Mouse (Mus musculus) liver, adult 2 months (tissue): ENCODE measurements around the gene Nob1. TPM values are rescaled to one million over a fixed set of nuclear protein-coding genes. Genes with fewer than 3 reads are reported as not detected.

ENCODE experiments used
- DNase-seq: peaks from one replicate; pipeline ENCODE4 v3.0.0-alpha.2; 2011; ENCODE audit warnings: low read depth, low spot score; ENCODE audit errors: extremely low read depth
- H3K27ac ChIP-seq: fragments of 200-500 bp; replicated peaks from 2 replicates; pipeline ENCODE4 v1.5.1; 2012; ENCODE audit warnings: low read depth, mild to moderate bottlenecking, control low read depth, inconsistent platforms, low read length; ENCODE audit not compliant: insufficient read depth
- H3K27me3 ChIP-seq: fragments of 200-500 bp; 2 replicates; pipeline ENCODE4 v1.6.1; 2012; ENCODE audit warnings: mild to moderate bottlenecking, moderate library complexity, low read length, inconsistent platforms; ENCODE audit not compliant: control insufficient read depth, insufficient read depth
- H3K36me3 ChIP-seq: fragments of 200-500 bp; 2 replicates; pipeline ENCODE4 v1.6.1; 2012; ENCODE audit warnings: low read length, inconsistent platforms; ENCODE audit not compliant: control insufficient read depth, insufficient read depth
- H3K4me1 ChIP-seq: fragments of 200-500 bp; 2 replicates; pipeline ENCODE4 v1.6.1; 2011; ENCODE audit warnings: low read length; ENCODE audit not compliant: control insufficient read depth, insufficient read depth
- H3K4me3 ChIP-seq: fragments of 200-500 bp; 2 replicates; pipeline ENCODE4 v1.5.1; 2011; ENCODE audit warnings: low read depth, mild to moderate bottlenecking, control low read depth, low read length, moderate library complexity; ENCODE audit not compliant: insufficient read depth
- H3K79me2 ChIP-seq: fragments of 200-500 bp; 2 replicates; pipeline ENCODE4 v1.6.1; 2012; ENCODE audit warnings: inconsistent platforms, mild to moderate bottlenecking, low read length, moderate library complexity; ENCODE audit not compliant: control insufficient read depth, insufficient read depth
- H3K9ac ChIP-seq: fragments of 200-500 bp; 2 replicates; pipeline ENCODE4 v1.6.1; 2012; ENCODE audit warnings: low read depth, mild to moderate bottlenecking, control low read depth, inconsistent platforms, low read length
- CTCF ChIP-seq: fragments of 200-500 bp; IDR thresholded peaks from 2 replicates; pipeline ENCODE4 v1.5.1; 2011; ENCODE audit warnings: low read depth, low read length, control low read depth
- POLR2A ChIP-seq: fragments of 200-500 bp; IDR thresholded peaks from 2 replicates; pipeline ENCODE4 v1.6.1; 2011; ENCODE audit warnings: low read length, control low read depth; ENCODE audit not compliant: insufficient read depth; ENCODE audit errors: extremely low read depth
- WGBS: fragments of 180-500 bp; shearing (Covaris S2); methylation state at CpG from one replicate; pipeline ENCODE4 v1.1.7; 2018; 5-methylcytosine and 5-hydroxymethylcytosine counted together
- polyA plus RNA-seq: library from polyadenylated mRNA; depleted of rRNA; stranded (reverse); fragments of >200 nt; gene quantifications from 2 replicates; pipeline ENCODE4 v1.2.3, GENCODE M21; 2012
- total RNA-seq: library from RNA; depleted of rRNA; stranded (reverse); fragments of >200 nt; gene quantifications from 2 replicates; pipeline ENCODE4 v1.2.3, GENCODE M21; 2014

Gene Nob1
- total and polyA plus RNA-seq, 2 experiments, result 2.4 to 14.3 TPM

DNA sequence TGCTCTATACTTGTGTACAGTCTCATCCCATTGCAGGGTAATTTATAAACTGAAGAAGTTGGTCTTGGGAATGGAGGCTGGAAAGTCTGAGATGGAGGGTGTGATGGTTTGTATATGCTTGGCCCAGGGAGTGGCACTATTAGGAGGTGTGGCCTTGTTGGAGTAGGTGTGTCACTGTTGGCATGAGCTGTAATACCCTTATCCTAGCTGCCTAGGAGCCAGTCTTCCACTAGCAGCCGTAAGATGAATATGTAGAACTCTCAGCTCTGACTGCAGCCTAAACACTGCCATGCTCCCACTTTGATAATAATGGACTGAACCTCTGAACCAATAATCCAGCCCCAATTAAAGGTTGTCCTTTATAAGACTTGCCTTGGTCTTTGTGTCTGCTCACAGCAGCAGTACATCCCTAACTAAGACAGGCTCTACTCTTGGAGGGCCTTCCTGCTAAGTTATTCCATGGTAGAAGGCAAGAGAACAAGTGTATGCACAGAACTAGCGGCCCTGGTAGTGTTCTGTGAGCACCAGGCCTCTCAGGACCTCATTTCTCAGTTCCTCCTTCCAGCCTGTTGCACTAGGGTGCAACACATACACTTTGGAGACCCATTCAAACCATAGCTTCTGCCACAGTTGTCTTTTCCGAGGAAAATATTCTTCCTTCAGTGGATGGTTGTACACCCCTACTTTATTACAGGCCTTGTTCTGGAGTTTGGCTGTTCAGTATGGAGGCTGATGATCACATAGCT, 15.2 kb upstream of the Nob1 start:
- WGBS, result 95% methylated on average over 3 of the region's 3 CpGs
- Histone ChIP-seq H3K9ac (no peak overlapping the region), H3K79me2 (peaks cover 19% of the 10 kb centered on the region; the same call in 1 of the 2 replicates), H3K4me1 (peaks cover 5% of the 10 kb centered on the region; the same call in 1 of the 2 replicates), H3K27me3 (no peaks in the 10 kb centered on the region), H3K4me3 (no peak overlapping the region), H3K27ac (no peak overlapping the region), H3K36me3 (no peaks in the 10 kb centered on the region)
- DNase-seq, result no peak
- TF ChIP-seq CTCF, result no peak
- no peak for TF ChIP-seq POLR2A

DNA sequence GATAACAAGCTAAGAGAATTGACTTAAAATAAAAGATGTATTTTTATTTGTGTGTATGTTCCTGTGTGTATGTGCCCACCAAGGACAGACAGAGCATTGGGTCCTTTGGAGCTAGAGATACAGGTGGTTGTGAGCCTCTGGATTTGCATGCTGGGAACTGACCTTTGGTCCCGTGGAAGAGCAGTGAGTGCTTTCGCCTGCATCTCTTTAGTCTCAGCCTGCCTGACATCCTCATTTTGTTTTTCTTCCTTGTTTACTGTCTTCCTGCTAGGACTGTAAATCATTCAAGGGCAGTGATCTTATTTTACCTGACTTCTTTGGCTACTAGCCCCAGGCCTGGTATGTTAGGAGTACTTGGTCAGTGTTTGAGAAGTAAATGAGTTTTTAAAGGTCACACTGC, 12.9 kb upstream of the Nob1 start:
- H3K79me2 ChIP-seq, result peaks cover 16% of the 10 kb centered on the region; the same call in 1 of the 2 replicates
- no peak overlapping the region for H3K27ac ChIP-seq
- WGBS, result 17% methylated on average over 2 of the region's 2 CpGs
- peak; percentile 53 for DNase-seq
- no peak overlapping the region for H3K4me3 ChIP-seq
- no peaks in the 10 kb centered on the region for H3K27me3 ChIP-seq
- peaks cover 5% of the 10 kb centered on the region; the same call in 1 of the 2 replicates for H3K4me1 ChIP-seq
- no peak overlapping the region for H3K9ac ChIP-seq
- TF ChIP-seq POLR2A, result no peak
- no peak for TF ChIP-seq CTCF
- no peaks in the 10 kb centered on the region for H3K36me3 ChIP-seq

DNA sequence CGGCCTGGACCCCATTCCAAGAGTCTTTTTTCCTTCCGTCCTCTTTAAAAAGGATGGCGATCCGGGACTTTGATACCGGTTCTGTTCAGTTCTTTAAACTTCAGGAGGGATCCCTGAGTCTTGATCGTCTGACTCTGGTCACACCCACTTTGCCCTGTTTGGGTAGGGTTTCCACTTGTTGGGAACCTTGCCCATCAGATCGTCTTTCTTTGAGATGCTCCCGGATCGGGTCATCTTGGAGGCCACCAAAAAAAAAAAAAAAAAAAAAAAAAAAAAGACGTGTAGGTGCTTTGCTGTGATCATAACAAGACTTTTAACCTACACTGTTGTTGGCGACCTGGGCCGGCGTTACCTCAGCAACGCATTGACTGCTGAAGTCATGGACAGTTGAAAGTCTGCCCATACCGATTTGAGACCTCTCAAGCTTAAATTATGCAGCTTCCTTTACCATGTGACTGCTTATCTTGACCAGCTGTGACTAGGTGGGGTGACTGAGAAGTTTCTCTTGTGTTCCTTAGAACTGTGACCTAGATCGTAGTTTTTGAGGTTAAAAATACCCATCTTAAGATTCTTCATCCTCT, 12.1 kb upstream of the Nob1 start:
- Histone ChIP-seq H3K9ac (peak overlapping the region; percentile 100), H3K27ac (peak overlapping the region; percentile 84), H3K79me2 (peaks cover 14% of the 10 kb centered on the region; the same call in 1 of the 2 replicates), H3K27me3 (no peaks in the 10 kb centered on the region), H3K4me1 (peaks cover 5% of the 10 kb centered on the region; the same call in 1 of the 2 replicates), H3K36me3 (no peaks in the 10 kb centered on the region), H3K4me3 (peak overlapping the region; percentile 93)
- WGBS, result 3% methylated on average over 16 of the region's 16 CpGs
- no peak for TF ChIP-seq POLR2A
- TF ChIP-seq CTCF, result no peak
- peak; percentile 64 for DNase-seq

DNA sequence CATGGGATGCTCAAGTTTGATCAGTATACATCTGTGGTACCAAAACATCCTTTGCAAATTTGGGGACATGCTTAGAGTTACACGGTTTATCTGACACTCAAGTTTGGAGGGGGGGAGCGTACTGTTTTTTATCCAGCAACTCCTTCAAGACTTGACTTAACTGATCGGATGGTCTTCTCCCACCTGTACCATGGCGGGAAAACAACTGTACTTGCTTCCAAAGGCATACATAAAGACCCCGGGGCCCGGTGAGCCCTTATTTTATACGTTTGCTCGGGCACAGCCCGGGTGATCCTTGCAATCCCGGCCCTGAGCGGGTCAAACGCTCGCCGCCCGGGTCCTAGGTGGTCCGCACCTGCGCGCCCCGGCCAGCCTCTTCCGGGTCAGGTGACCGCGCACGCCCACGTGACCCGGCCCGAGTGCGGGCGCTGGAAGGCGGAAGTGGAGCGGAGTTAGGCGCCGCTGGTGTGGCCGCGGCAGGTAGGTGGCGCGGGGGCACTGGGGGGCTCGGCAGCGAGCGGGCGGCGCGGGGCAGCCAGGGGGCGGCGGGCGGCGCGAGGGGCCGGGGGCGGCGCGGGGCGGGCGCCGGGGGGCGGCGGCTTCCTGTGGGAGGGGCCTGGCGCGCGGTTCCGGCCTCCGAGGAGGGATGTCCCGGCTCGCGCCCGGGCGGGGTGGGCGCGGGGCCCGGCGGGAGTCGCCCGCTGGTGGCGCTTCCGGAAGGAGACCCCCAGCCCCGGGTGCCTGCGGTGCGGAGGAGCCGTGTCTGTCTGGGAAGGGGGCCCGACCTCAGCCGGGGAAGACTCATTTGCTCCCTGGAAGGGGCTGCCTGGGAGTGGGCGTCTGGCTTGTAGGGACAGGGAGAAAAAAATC, 11.3 kb upstream of the Nob1 start, which contains the start of gene Wwp2:
Wwp2 (plus strand) TSS at position 404 of the 870 bp plus-strand sequence.
- H3K36me3 ChIP-seq, result no peaks in the 10 kb centered on the region
- no peaks in the 10 kb centered on the region for H3K27me3 ChIP-seq
- peak within 1 kb of the TSS; percentile 93 for H3K4me3 ChIP-seq
- peak within 1 kb of the TSS; percentile 100 for H3K9ac ChIP-seq
- H3K27ac ChIP-seq, result peak within 1 kb of the TSS; percentile 97
- H3K4me1 ChIP-seq, result peaks cover 5% of the 10 kb centered on the region; the same call in 1 of the 2 replicates
- under 1% methylated on average over 43 of the region's 81 CpGs for WGBS
- TF ChIP-seq POLR2A, result 0 out of 2 replicates have a peak, but pooled peaks have one; percentile 26
- no peak for TF ChIP-seq CTCF
- peaks cover 9% of the 10 kb centered on the region; the same call in 1 of the 2 replicates for H3K79me2 ChIP-seq
- no peak for DNase-seq

DNA sequence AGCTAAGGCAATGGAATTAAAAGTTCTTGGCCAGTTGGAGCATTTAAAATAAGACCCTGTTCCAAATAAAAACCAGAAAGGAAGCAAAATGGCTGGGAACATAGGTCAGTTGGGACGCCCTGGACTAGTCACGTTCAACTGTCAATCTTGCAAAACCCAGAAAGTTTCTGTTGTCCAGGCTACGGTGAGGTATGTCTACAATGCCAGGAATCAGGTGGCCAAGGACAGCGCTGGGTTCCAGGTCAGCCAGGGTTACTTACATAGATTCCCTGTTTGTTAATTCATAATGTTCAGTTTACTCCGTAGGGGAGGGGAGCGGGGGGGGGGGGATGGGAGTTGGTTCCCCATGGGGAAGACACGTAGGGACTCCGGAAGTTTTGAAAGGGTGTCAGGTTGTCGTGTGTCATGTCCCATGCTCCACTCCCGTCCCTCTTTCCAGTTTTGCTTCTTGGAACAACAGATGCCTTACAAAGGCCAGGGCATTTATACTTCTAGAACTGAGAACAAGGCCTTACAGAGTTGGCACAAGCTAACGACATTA, 10.6 kb upstream of the Nob1 start:
- Histone ChIP-seq H3K27me3 (no peaks in the 10 kb centered on the region), H3K4me3 (peak overlapping the region; percentile 93), H3K27ac (peak overlapping the region; percentile 97), H3K79me2 (peaks cover 5% of the 10 kb centered on the region; the same call in 1 of the 2 replicates), H3K9ac (peak overlapping the region; percentile 100; the same call in 1 of the 2 replicates), H3K4me1 (peaks cover 9% of the 10 kb centered on the region; the same call in 1 of the 2 replicates), H3K36me3 (no peaks in the 10 kb centered on the region)
- DNase-seq, result peak; percentile 75
- WGBS, result 7% methylated on average over 11 of the region's 11 CpGs
- TF ChIP-seq CTCF, result no peak
- no peak for TF ChIP-seq POLR2A
